Mouse (Mus musculus) embryonic facial prominence, embryonic 13.5 days (tissue): ENCODE measurements around the gene Zfp655. TPM values are rescaled to one million over a fixed set of nuclear protein-coding genes. Genes with fewer than 3 reads are reported as not detected.

Source experiments
- ATAC-seq: fragments of 200-750 bp; cut with Nextera tagmentation; 2 replicates; pipeline ENCODE4 v1.8.0; 2017; ENCODE audit warnings: low read depth; ENCODE audit not compliant: insufficient number of reproducible peaks, insufficient read depth, low FRiP score, low TSS enrichment
- H3K27ac ChIP-seq: fragments of 300-500 bp; sonication (generic); 2 replicates; pipeline ENCODE4 v1.5.1; 2015; ENCODE audit warnings: moderate library complexity, mild to moderate bottlenecking, inconsistent platforms
- H3K27me3 ChIP-seq: fragments of 300-500 bp; sonication (generic); 2 replicates; pipeline ENCODE4 v1.6.1; 2015; ENCODE audit warnings: mild to moderate bottlenecking, inconsistent platforms
- H3K36me3 ChIP-seq: fragments of 300-500 bp; sonication (generic); 2 replicates; pipeline ENCODE4 v1.6.1; 2015; ENCODE audit warnings: mild to moderate bottlenecking, inconsistent platforms
- H3K4me1 ChIP-seq: fragments of 300-500 bp; sonication (generic); 2 replicates; pipeline ENCODE4 v1.6.1; 2015; ENCODE audit warnings: inconsistent platforms
- H3K4me2 ChIP-seq: fragments of 300-500 bp; sonication (generic); 2 replicates; pipeline ENCODE4 v1.6.1; 2015; ENCODE audit warnings: moderate library complexity, mild to moderate bottlenecking, inconsistent platforms
- H3K4me3 ChIP-seq: fragments of 300-500 bp; sonication (generic); 2 replicates; pipeline ENCODE4 v1.5.1; 2015; ENCODE audit warnings: mild to moderate bottlenecking, inconsistent platforms
- H3K9ac ChIP-seq: fragments of 300-500 bp; sonication (generic); 2 replicates; pipeline ENCODE4 v1.6.1; 2015; ENCODE audit warnings: mild to moderate bottlenecking, inconsistent platforms
- H3K9me3 ChIP-seq: fragments of 300-500 bp; sonication (generic); 2 replicates; pipeline ENCODE4 v1.6.1; 2016; ENCODE audit warnings: inconsistent platforms
- WGBS: fragments of 180-500 bp; shearing (Covaris S2); methylation state at CpG from one replicate; pipeline ENCODE4 v1.1.7; 2015; ENCODE audit warnings: mixed read lengths; 5-methylcytosine and 5-hydroxymethylcytosine counted together
- polyA plus RNA-seq: library from polyadenylated mRNA; unstranded; fragments of >200 nt; fragmentation: Nextera tagmentation; extraction: Ambion mirVana; gene quantifications from 2 replicates; pipeline ENCODE4 v1.2.1, GENCODE M21; 2015

Zfp655 gene
- polyA plus RNA-seq = 33.7 and 36.2 TPM in 2 replicates

DNA sequence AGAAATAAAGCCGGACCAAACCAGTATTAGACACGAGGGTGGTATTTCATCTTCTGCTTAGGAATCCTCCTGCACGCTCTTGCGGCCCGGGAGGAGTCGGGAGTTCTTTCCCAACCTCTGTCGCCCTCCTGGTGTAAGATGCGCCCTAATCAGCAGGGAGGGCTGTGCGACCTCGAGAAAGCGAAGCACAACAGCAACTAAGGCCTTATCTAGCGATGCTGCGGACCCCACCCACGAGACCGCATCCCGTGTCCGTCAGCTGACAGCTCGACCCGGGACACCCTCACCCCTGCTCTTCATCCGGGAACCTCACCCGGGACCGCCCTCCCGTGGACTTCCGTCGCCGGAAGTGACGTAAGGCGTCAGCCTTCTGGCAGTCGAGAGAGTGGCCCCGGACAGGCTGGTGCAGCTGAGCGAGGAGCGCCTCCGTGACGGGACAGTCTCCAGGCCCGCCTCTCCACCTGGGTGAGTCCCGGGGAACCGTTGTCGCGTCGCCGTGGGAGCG lies at the start of gene Zfp655:
Gene Zfp655 (plus strand): TSS at position 349 of the 505 bp plus-strand sequence.
- peak within 1 kb of the TSS; percentile 99 for H3K4me3 ChIP-seq
- no peaks in the 10 kb centered on the region for H3K27me3 ChIP-seq
- peak within 1 kb of the TSS; percentile 85 for H3K27ac ChIP-seq
- WGBS = under 1% methylated on average over 42 of the region's 42 CpGs
- H3K4me1 ChIP-seq = peaks cover 16% of the 10 kb centered on the region
- peak; percentile 95 for ATAC-seq
- peak within 1 kb of the TSS; percentile 79 for H3K4me2 ChIP-seq
- peaks cover 30% of the 10 kb centered on the region for H3K36me3 ChIP-seq
- H3K9ac ChIP-seq = peak within 1 kb of the TSS; percentile 99
- no peaks in the 10 kb centered on the region for H3K9me3 ChIP-seq

DNA sequence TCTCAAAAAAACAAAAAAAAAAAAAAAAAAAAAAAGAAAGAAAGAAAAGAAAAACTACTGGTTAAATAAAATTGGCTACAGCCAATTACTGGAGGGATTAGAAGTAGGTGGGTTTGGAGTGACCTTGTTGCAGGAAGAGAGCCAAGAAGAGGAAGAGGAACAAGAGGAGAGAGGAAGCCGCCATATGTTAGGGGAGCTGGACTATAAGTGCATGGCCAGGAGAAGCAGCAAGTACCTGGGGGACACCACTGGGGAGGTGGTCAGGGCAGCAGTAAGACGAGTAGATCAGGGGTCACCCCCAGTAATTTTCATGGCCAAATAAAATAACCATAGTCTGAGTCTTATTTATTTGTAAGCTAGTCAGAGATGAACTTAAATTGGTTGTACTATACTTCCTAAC lies 46.3 kb upstream of the Zfp655 start:
- H3K27me3 ChIP-seq = no peaks in the 10 kb centered on the region
- H3K36me3 ChIP-seq = peaks cover 80% of the 10 kb centered on the region
- ATAC-seq = no peak
- no peaks in the 10 kb centered on the region for H3K9me3 ChIP-seq
- H3K27ac ChIP-seq = no peak overlapping the region
- peaks cover 8% of the 10 kb centered on the region for H3K4me1 ChIP-seq
- H3K4me3 ChIP-seq = no peak overlapping the region
- H3K9ac ChIP-seq = no peak overlapping the region
- no peak overlapping the region for H3K4me2 ChIP-seq
- WGBS = 95% methylated on average over 2 of the region's 2 CpGs

DNA sequence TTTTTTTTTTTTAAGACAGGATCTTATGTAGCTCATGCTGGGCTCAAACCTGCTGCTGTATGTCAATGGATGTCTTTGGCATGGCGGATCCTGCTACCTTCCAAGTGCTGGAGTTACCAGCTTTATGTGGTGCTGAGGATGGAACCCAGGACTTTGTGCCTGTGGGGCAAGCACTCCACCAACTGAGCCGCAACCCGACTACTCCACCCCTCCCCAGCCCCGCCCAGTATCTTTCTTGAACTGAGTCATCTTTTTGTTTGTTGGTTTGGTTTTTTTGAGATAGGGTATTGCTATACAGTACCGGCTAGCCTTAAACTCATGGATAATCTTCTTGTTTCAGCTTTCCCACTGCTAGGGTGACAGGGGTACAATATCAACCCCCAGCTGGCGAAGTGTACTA lies 42.1 kb upstream of the Zfp655 start:
- Histone ChIP-seq H3K9me3 (no peaks in the 10 kb centered on the region), H3K4me2 (0 out of 2 replicates have a peak overlapping the region, but pooled peaks have one; percentile 81), H3K36me3 (peaks cover 45% of the 10 kb centered on the region), H3K4me1 (peaks cover 19% of the 10 kb centered on the region), H3K4me3 (no peak overlapping the region), H3K27me3 (no peaks in the 10 kb centered on the region), H3K9ac (no peak overlapping the region), H3K27ac (no peak overlapping the region)
- ATAC-seq = no peak
- 97% methylated on average over 6 of the region's 6 CpGs for WGBS

DNA sequence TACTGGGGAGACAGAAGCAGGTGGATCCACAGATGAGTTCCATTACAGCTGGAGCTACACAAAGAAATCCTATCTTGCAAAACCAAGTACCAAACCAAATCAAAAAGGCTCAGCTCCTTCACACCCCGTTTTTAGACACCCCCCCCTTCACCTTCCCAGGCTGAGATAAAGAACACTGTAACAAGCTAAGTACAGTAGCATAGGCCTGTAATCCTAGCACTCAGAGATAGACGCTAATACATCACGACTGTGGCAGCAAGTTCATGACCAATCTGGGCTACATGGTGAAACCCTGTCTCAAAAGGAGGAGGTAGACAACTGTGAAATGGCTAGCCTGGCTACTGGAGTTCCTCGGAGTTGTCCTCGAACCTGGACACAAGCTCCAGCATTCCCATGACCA lies 41.1 kb upstream of the Zfp655 start:
- no peak overlapping the region for H3K27ac ChIP-seq
- H3K36me3 ChIP-seq = peaks cover 47% of the 10 kb centered on the region
- no peaks in the 10 kb centered on the region for H3K9me3 ChIP-seq
- peak overlapping the region; percentile 81 for H3K4me2 ChIP-seq
- no peak for ATAC-seq
- H3K4me3 ChIP-seq = peak overlapping the region; percentile 90
- H3K4me1 ChIP-seq = peaks cover 19% of the 10 kb centered on the region
- WGBS = 40% methylated on average over 5 of the region's 5 CpGs
- H3K9ac ChIP-seq = peak overlapping the region; percentile 98
- no peaks in the 10 kb centered on the region for H3K27me3 ChIP-seq

DNA sequence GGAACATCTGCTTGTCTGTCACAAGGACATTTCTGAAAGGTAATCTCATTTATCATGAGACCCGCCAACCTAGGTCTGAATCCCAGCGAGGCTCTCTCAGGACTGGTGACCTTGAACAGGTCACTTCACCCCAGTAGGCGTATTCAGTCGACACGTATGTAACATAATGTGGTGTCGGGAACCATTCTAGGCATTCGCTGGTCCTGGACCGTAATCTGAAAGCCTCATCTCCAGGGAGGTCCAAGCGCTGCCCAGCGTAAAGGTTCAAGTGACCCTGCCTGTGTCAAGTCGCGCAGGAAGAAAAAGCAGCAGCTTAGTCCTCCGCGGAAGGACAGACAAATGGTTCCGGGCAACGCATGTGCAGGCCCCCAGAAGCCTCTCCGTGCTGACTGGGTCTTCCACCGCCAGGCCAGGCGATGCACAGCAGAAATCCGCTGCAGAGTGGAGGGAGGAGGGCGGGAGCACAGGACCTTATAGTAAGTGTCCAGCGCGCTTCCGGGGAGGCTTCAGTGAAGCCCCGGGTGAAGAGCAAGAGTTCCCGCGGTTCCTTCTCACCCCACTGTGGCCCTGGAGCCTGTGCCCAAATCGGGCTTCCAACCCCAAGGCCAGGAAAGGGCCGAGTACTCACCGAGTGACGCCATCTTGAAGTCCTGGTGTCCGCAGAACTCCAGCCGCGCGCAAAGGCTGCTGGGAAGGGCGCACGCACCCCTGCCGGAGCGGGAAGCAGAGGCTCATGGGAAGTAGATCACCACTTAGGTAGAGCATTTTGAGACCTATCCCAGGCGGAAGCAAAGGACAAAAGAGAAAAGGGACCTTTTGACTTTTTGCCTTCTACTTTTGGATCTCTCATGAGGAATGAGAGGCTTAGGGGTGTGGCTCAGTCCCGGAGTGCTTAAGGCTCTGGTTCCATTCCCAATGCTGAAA lies 40.4 kb upstream of the Zfp655 start:
- peak overlapping the region; percentile 90 for H3K4me3 ChIP-seq
- under 1% methylated on average over 41 of the region's 41 CpGs for WGBS
- peaks cover 47% of the 10 kb centered on the region for H3K36me3 ChIP-seq
- peak overlapping the region; percentile 81 for H3K4me2 ChIP-seq
- peak overlapping the region; percentile 98 for H3K9ac ChIP-seq
- peak; percentile 69; the same call in 1 of the 2 replicates for ATAC-seq
- peak overlapping the region; percentile 82 for H3K27ac ChIP-seq
- H3K4me1 ChIP-seq = peaks cover 19% of the 10 kb centered on the region
- no peaks in the 10 kb centered on the region for H3K27me3 ChIP-seq
- H3K9me3 ChIP-seq = no peaks in the 10 kb centered on the region

DNA sequence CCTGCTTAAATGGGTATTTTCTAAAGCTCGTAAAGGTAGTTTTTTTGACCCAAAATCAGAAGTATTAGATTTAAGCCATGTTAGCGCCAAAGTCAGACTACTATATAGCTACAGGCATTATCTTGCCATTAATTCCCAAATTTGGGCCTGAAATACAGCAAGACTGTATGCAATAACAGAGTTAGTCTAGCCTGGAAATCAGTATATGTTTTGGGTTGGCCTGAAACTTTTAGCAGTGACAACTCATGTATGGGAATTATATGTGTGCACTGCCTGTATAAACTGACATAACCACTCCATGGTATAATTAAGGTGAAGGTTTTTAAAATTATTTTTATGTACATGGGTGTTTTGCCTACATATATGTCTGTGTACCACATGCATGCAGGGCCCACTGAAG lies 39.6 kb upstream of the Zfp655 start, which contains the start of gene Atp5j2:
Gene Atp5j2 (minus strand): TSS at position 101 of the 400 bp plus-strand sequence.
- Histone ChIP-seq H3K27ac (peak within 1 kb of the TSS; percentile 82), H3K27me3 (no peaks in the 10 kb centered on the region), H3K4me3 (peak within 1 kb of the TSS; percentile 90), H3K36me3 (peaks cover 45% of the 10 kb centered on the region), H3K9me3 (no peaks in the 10 kb centered on the region), H3K4me1 (peaks cover 19% of the 10 kb centered on the region), H3K4me2 (peak within 1 kb of the TSS; percentile 81), H3K9ac (peak within 1 kb of the TSS; percentile 98)
- WGBS = 88% methylated on average over 2 of the region's 2 CpGs
- ATAC-seq = no peak

DNA sequence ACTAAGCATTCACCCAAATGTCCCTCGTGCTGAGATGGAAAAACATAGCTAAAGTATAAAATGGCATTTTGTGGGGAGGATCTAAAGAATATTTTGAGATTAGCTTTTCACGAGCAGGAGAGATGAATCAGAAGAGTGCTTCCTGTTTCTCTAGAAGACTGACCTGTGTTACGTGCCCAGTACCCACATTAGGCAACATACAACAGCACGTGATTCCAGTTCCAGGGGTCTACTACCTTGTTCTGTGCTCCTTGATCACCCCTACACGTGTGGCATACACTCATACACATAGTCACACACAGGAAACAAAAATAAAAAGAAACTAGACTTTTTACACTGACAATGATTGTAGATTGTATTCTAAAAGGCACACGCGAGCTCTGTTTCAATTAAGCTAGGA lies 31.1 kb upstream of the Zfp655 start:
- 74% methylated on average over 7 of the region's 7 CpGs for WGBS

DNA sequence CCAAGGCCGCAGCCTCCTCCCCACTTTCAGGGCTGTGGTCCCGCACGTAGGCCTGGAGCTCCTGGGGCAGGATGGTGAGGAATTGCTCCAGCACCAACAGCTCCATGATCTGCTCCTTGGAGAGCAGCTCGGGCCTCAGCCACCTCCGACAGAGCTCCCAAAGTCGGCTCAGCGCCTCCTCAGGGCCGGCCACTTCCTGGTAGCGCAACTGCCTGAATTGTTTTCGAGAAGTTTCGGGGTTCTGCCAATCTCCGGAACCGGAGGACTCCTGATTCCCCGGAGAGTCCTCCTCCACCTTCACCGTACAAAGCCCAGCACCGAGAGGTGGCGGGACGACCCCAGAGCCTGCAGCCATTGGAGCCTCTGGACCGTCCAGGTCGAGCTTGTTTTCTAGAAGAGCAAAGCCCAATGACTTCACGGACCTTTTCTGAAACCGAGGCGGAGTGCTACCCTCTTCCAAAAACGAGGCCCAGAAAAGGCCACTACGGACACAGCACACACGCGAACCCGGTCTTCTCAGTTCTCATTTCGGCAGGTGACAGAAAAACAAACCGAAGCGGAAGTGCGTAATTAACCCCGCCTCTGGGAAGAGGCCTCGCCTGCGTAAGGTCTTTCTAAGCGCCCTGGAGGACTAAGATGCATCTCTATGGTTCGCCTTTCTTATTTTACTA lies 30.1 kb upstream of the Zfp655 start, which contains the start of gene Zkscan14:
Gene Zkscan14 (minus strand): TSS at position 548 of the 671 bp plus-strand sequence.
- H3K4me2 ChIP-seq = peak within 1 kb of the TSS; percentile 99
- H3K4me1 ChIP-seq = peaks cover 23% of the 10 kb centered on the region
- H3K36me3 ChIP-seq = peaks cover 9% of the 10 kb centered on the region; the same call in 1 of the 2 replicates
- peak within 1 kb of the TSS; percentile 87 for H3K4me3 ChIP-seq
- peak within 1 kb of the TSS; percentile 66; the same call in 1 of the 2 replicates for H3K27ac ChIP-seq
- WGBS = 2% methylated on average over 37 of the region's 37 CpGs
- no peaks in the 10 kb centered on the region for H3K27me3 ChIP-seq
- no peak for ATAC-seq
- peak within 1 kb of the TSS; percentile 86 for H3K9ac ChIP-seq
- no peaks in the 10 kb centered on the region for H3K9me3 ChIP-seq

More for the DNA sequence above, 31.1 kb upstream of the Zfp655 start:
- Histone ChIP-seq H3K27me3 (no peaks in the 10 kb centered on the region), H3K4me2 (peak overlapping the region; percentile 99), H3K9me3 (no peaks in the 10 kb centered on the region), H3K4me3 (peak overlapping the region; percentile 87; the same call in 1 of the 2 replicates), H3K27ac (no peak overlapping the region), H3K36me3 (peaks cover 20% of the 10 kb centered on the region), H3K9ac (no peak overlapping the region), H3K4me1 (peaks cover 15% of the 10 kb centered on the region)
- ATAC-seq = no peak

DNA sequence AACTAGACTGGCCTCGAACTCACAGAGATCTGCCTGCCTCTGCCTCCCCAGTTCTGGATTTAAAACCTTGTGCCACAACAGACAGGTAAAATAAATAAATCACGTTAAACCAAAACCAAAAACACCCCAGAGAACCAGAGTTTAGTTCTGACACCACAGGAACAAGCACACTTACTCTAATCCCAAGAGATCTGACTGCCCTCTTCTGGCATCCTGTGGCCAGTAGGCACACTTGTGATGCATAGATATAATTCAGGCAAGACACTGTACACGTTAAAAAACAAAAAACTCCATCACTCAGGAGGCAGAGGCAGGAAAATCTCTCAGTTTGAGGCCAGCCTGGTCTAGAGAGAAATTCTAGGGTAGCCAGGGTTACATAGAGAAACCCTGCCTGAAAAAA lies 29.1 kb upstream of the Zfp655 start:
- H3K4me3 ChIP-seq = no peak overlapping the region
- peaks cover 11% of the 10 kb centered on the region; the same call in 1 of the 2 replicates for H3K36me3 ChIP-seq
- no peak overlapping the region for H3K27ac ChIP-seq
- H3K4me2 ChIP-seq = no peak overlapping the region
- WGBS = 53% methylated on average over 3 of the region's 3 CpGs
- no peak overlapping the region for H3K9ac ChIP-seq
- H3K9me3 ChIP-seq = no peaks in the 10 kb centered on the region
- no peak for ATAC-seq
- no peaks in the 10 kb centered on the region for H3K27me3 ChIP-seq
- peaks cover 23% of the 10 kb centered on the region for H3K4me1 ChIP-seq

DNA sequence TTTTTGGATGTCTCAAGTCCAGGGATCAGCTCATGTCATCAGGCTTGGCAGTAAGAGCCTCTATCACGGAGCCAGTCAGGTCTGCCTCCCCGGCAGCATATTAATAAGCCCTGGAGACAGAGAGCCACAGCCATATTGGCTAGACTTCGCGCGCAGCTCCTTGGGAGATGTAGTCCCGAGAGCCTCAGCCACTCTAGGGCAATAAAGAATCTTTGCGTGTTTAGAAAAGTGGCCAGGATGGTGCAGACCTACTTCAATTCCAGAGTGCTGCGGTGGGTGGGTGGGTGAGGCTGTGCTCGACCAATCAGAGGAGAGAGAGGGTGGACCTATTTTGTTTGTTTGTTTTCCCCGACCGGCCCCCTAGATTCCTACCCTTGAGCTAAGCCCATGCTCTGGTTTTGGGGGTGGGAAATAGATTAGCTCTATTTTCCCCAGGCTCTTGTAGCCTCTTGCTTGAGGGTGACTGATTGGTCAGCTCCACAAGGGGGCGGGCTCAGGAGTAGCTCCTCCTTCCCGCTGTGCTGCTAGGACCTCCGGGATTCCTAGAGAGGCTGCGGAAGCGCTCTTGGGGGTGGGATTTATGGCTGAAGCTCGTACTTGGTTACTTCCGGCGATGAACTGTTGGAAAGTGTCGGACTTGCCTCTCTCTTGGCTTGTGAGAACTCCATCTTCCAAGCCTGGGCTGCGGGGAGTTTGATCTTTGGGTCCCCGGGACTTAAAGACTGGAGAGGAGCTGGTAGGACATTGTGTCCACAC lies 27.4 kb upstream of the Zfp655 start, which contains the start of gene Zkscan5:
Gene Zkscan5 (plus strand): TSS at position 627 of the 756 bp plus-strand sequence.
- peaks cover 23% of the 10 kb centered on the region for H3K4me1 ChIP-seq
- peak within 1 kb of the TSS; percentile 93 for H3K27ac ChIP-seq
- H3K27me3 ChIP-seq = no peaks in the 10 kb centered on the region
- H3K4me2 ChIP-seq = peak within 1 kb of the TSS; percentile 59
- peak within 1 kb of the TSS; percentile 73 for H3K9ac ChIP-seq
- H3K9me3 ChIP-seq = no peaks in the 10 kb centered on the region
- H3K36me3 ChIP-seq = peaks cover 18% of the 10 kb centered on the region
- WGBS = under 1% methylated on average over 22 of the region's 22 CpGs
- peak within 1 kb of the TSS; percentile 59 for H3K4me3 ChIP-seq
- ATAC-seq = peak; percentile 96
